Mouse (Mus musculus) embryonic fibroblast, embryonic 13.5 days (primary cell): ENCODE measurements around the gene Olfr146. TPM values are rescaled to one million over a fixed set of nuclear protein-coding genes. Genes with fewer than 3 reads are reported as not detected.

Experiments
- H3K27ac ChIP-seq: 2 replicates; pipeline ENCODE4 v1.5.1; 2012; ENCODE audit warnings: low read length, control low read depth, inconsistent platforms; ENCODE audit not compliant: insufficient read depth
- H3K4me1 ChIP-seq: 2 replicates; pipeline ENCODE4 v1.6.1; 2011; ENCODE audit warnings: low read length; ENCODE audit not compliant: control insufficient read depth, insufficient read depth
- H3K4me3 ChIP-seq: 2 replicates; pipeline ENCODE4 v1.5.1; 2011; ENCODE audit warnings: mild to moderate bottlenecking, control low read depth, low read length; ENCODE audit not compliant: insufficient read depth
- CTCF ChIP-seq: IDR thresholded peaks from 2 replicates; pipeline ENCODE4 v1.5.1; 2011; ENCODE audit warnings: mild to moderate bottlenecking, control low read depth, low read length, moderate library complexity, borderline replicate concordance; ENCODE audit not compliant: insufficient read depth
- POLR2A ChIP-seq: IDR thresholded peaks from 2 replicates; pipeline ENCODE4 v1.6.1; 2011; ENCODE audit warnings: low read depth, mild to moderate bottlenecking, control low read depth, low read length, moderate library complexity
- polyA plus RNA-seq: library from polyadenylated mRNA; stranded (reverse); fragments of >200 nt; gene quantifications from 2 replicates; pipeline ENCODE4 v1.2.4, GENCODE M21; 2011; ENCODE audit warnings: low read depth; ENCODE audit not compliant: missing spikeins, insufficient read length

Gene Olfr146
- not detected in 2 replicates for polyA plus RNA-seq

- Histone ChIP-seq H3K4me3 (no peak within 1 kb of the TSS), H3K4me1 (no peaks in the 10 kb centered on the region), H3K27ac (no peak within 1 kb of the TSS)
- TF ChIP-seq CTCF (no peak), POLR2A (no peak)
Observed at GRCm38 (mm10) chr9:39023277-39023676, at the start of gene Olfr146. TSS of gene Olfr146 (minus strand) at chr9:39023377.

- Histone ChIP-seq H3K27ac (no peak within 1 kb of the TSS), H3K4me3 (no peak within 1 kb of the TSS), H3K4me1 (no peaks in the 10 kb centered on the region)
- TF ChIP-seq POLR2A (no peak), CTCF (no peak)
Observed at GRCm38 (mm10) chr9:39064851-39065250, 41.7 kb upstream of the Olfr146 start, which contains the start of gene Olfr937. TSS of gene Olfr937 (minus strand) at chr9:39064951.

GRCm38 (mm10) chr9:38999583-38999982 lies 23.6 kb downstream of the Olfr146 start, which contains the start of gene Olfr935:
TSS of gene Olfr935 (minus strand) at chr9:38999683.
- Histone ChIP-seq H3K27ac (no peak within 1 kb of the TSS), H3K4me3 (no peak within 1 kb of the TSS), H3K4me1 (no peaks in the 10 kb centered on the region)
- TF ChIP-seq CTCF: no peak
- no peak for TF ChIP-seq POLR2A

GRCm38 (mm10) chr9:38988215-38988614 lies 35.0 kb downstream of the Olfr146 start, which contains the start of gene Olfr934:
TSS of gene Olfr934 (minus strand) at chr9:38988315.
- H3K4me3 ChIP-seq: no peak within 1 kb of the TSS
- no peaks in the 10 kb centered on the region for H3K4me1 ChIP-seq
- TF ChIP-seq POLR2A (no peak), CTCF (no peak)
- no peak within 1 kb of the TSS for H3K27ac ChIP-seq

- Histone ChIP-seq H3K27ac (no peak within 1 kb of the TSS), H3K4me1 (no peaks in the 10 kb centered on the region), H3K4me3 (no peak within 1 kb of the TSS)
- no peak for TF ChIP-seq CTCF
- no peak for TF ChIP-seq POLR2A
Observed at GRCm38 (mm10) chr9:38972013-38972412, 51.2 kb downstream of the Olfr146 start, which contains the start of gene Olfr933. TSS of gene Olfr933 (plus strand) at chr9:38972313.

Other genes with a start within 250 kb of the Olfr146 start
- not detected in 2 replicates for gene Olfr922, start 208.8 kb downstream of the Olfr146 start, polyA plus RNA-seq
- not detected in 2 replicates for gene Olfr923, start 196.8 kb downstream of the Olfr146 start, polyA plus RNA-seq
- gene Olfr924, start 178.9 kb downstream of the Olfr146 start, polyA plus RNA-seq: not detected in 2 replicates
- not detected in 2 replicates for gene Olfr26, start 168.3 kb downstream of the Olfr146 start, polyA plus RNA-seq
- gene Olfr926, start 146.3 kb downstream of the Olfr146 start, polyA plus RNA-seq: not detected in 2 replicates
- not detected in 2 replicates for gene Olfr930, start 93.6 kb downstream of the Olfr146 start, polyA plus RNA-seq
- not detected in 2 replicates for gene Olfr933, start 51.1 kb downstream of the Olfr146 start, polyA plus RNA-seq
- gene Olfr934, start 35.1 kb downstream of the Olfr146 start, polyA plus RNA-seq: not detected in 2 replicates
- gene Olfr935, start 23.7 kb downstream of the Olfr146 start, polyA plus RNA-seq: not detected in 2 replicates
- gene Olfr937, start 41.6 kb upstream of the Olfr146 start, polyA plus RNA-seq: not detected in 2 replicates
- gene Olfr938, start 55.5 kb upstream of the Olfr146 start, polyA plus RNA-seq: not detected in 2 replicates
- gene Olfr27, start 104.8 kb upstream of the Olfr146 start, polyA plus RNA-seq: not detected in 2 replicates
- gene Olfr943, start 142.9 kb upstream of the Olfr146 start, polyA plus RNA-seq: not detected in 2 replicates
- gene Olfr944, start 178.5 kb upstream of the Olfr146 start, polyA plus RNA-seq: not detected in 2 replicates
- gene Olfr1537, start 226.6 kb upstream of the Olfr146 start, polyA plus RNA-seq: not detected in 2 replicates